Mouse (Mus musculus): ENCODE data around the gene Stim2.

DNA sequence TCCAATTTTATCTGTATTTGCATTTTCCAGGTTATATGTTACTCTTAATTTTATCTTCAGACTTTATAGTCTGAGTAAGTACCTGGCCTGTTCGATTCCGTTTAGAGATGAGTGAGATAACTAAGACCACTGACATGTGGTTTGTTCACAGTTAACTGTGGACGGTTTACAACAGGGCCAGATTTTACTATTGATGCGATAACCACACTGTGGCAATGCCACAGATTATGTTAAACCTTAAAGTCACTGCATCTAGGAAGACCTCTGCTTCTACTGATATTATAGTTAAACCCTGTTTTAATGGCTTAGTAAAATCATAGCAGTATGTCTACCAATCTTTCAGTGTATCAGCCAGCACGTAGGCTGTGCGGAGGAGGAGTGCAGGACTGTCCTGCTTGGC is 53.9 kb downstream of the Stim2 start:
- no peak for TF ChIP-seq EP300 (IDR thresholded peaks at IDR 0.05; ENCODE audit: low read depth)
- no peak for TF ChIP-seq CTCF (IDR thresholded peaks at IDR 0.05; ENCODE audit: low read depth)
